Mouse (Mus musculus) liver, embryonic 14.5 days (tissue): ENCODE results near the gene Gm49380. TPM values are rescaled to one million over a fixed set of nuclear protein-coding genes. Genes with fewer than 3 reads are reported as not detected.

ENCODE experiments used
- ATAC-seq: fragments of 200-750 bp; cut with Nextera tagmentation; 2 replicates; pipeline ENCODE4 v1.8.0; 2017; ENCODE audit warnings: moderate number of reproducible peaks, mild to moderate bottlenecking, moderate library complexity; ENCODE audit not compliant: insufficient read depth
- DNase-seq, 3 experiments: peaks; one replicate each; pipeline ENCODE4 v3.0.0-alpha.2; 2012 to 2013; ENCODE audit warnings: low read depth in 3 of 3, low spot score in 3 of 3
- H3K27ac ChIP-seq: fragments of 300-500 bp; sonication (generic); 2 replicates; pipeline ENCODE4 v1.5.1; 2014; ENCODE audit warnings: moderate library complexity, mild to moderate bottlenecking, control low read depth, inconsistent platforms
- H3K27me3 ChIP-seq: fragments of 300-500 bp; sonication (generic); 2 replicates; pipeline ENCODE4 v1.6.1; 2014; ENCODE audit warnings: mild to moderate bottlenecking, low read length, moderate library complexity; ENCODE audit not compliant: control insufficient read depth, insufficient read depth
- H3K36me3 ChIP-seq: fragments of 300-500 bp; sonication (generic); replicated peaks from 2 replicates; pipeline ENCODE4 v1.6.1; 2014; ENCODE audit warnings: low read depth; ENCODE audit not compliant: control insufficient read depth, insufficient read depth
- H3K4me1 ChIP-seq, 2 experiments: fragments of 200-500 bp in 1 of 2; fragments of 300-500 bp in 1 of 2; sonication (generic) in 1 of 2; replicated peaks; 2 replicates each; pipeline ENCODE4 v1.6.1; 2012 to 2014; ENCODE audit warnings: antibody characterized with exemption in 1 of 2, inconsistent platforms in 1 of 2, low read length in 1 of 2; ENCODE audit not compliant: control insufficient read depth in 2 of 2, insufficient read depth in 2 of 2
- H3K4me2 ChIP-seq: fragments of 300-500 bp; sonication (generic); 2 replicates; pipeline ENCODE4 v1.6.1; 2014; ENCODE audit warnings: low read depth, mild to moderate bottlenecking, control low read depth, moderate library complexity
- H3K4me3 ChIP-seq, 2 experiments: fragments of 200-500 bp in 1 of 2; fragments of 300-500 bp in 1 of 2; sonication (generic) in 1 of 2; 2 replicates each; pipeline ENCODE4 v1.5.1; 2012 to 2014; ENCODE audit warnings: low read depth in 2 of 2, low read length in 2 of 2, mild to moderate bottlenecking in 2 of 2, control low read depth in 1 of 2, inconsistent platforms in 1 of 2, moderate library complexity in 1 of 2; ENCODE audit not compliant: insufficient read depth in 1 of 2
- H3K9ac ChIP-seq: fragments of 300-500 bp; sonication (generic); replicated peaks from 2 replicates; pipeline ENCODE4 v1.6.1; 2014; ENCODE audit warnings: mild to moderate bottlenecking, control low read depth, moderate library complexity
- H3K9me3 ChIP-seq: fragments of 300-500 bp; sonication (generic); 2 replicates; pipeline ENCODE4 v1.6.1; 2016; ENCODE audit warnings: low read length, mixed read lengths; ENCODE audit not compliant: control insufficient read depth
- CTCF ChIP-seq: IDR thresholded peaks from 2 replicates; pipeline ENCODE4 v1.5.1; 2016; ENCODE audit warnings: antibody characterized with exemption, low read depth, control low read depth
- EP300 ChIP-seq: IDR thresholded peaks from 2 replicates; pipeline ENCODE4 v1.6.1; 2016; ENCODE audit warnings: antibody characterized with exemption, low read depth
- WGBS: fragments of 180-500 bp; shearing (Covaris S2); extraction: QIAGEN DNeasy Blood & Tissue Kit; methylation state at CpG from one replicate; pipeline ENCODE4 v1.1.7; 2014; ENCODE audit not compliant: insufficient replicate concordance; 5-methylcytosine and 5-hydroxymethylcytosine counted together
- polyA plus RNA-seq, 2 experiments: library from polyadenylated mRNA; depleted of rRNA in 1 of 2; stranded (reverse) in 1 of 2; unstranded in 1 of 2; fragments of >200 nt; fragmentation: Nextera tagmentation in 1 of 2; extraction: Ambion mirVana in 1 of 2; gene quantifications; 2 replicates each; pipeline versions ENCODE4 v1.2.1 to v1.2.3; 2012 to 2014

Gene Gm49380
- polyA plus RNA-seq, 2 experiments, result 0.09 TPM; not detected in 1

GRCm38 (mm10) chr9:44125026-44125425 is 11.7 kb upstream of the Gm49380 start:
- no peak overlapping the region for H3K4me3 ChIP-seq
- H3K4me2 ChIP-seq, result no peak overlapping the region
- no peaks in the 10 kb centered on the region for H3K9me3 ChIP-seq
- no peak overlapping the region for H3K9ac ChIP-seq
- DNase-seq, result no peak
- no peaks in the 10 kb centered on the region for H3K36me3 ChIP-seq
- H3K4me1 ChIP-seq, result peaks cover 0 to 6% of the 10 kb centered on the region in 2 experiments; a peak in 1 of 4 replicates
- ATAC-seq, result no peak
- TF ChIP-seq EP300 (no peak), CTCF (no peak)
- H3K27ac ChIP-seq, result no peak overlapping the region
- 60% methylated on average over 5 of the region's 5 CpGs for WGBS
- H3K27me3 ChIP-seq, result peaks cover 11% of the 10 kb centered on the region

- no peak overlapping the region for H3K27ac ChIP-seq
- H3K27me3 ChIP-seq, result peaks cover 4% of the 10 kb centered on the region; the same call in 1 of the 2 replicates
- no peak for ATAC-seq
- TF ChIP-seq EP300 (no peak), CTCF (peak; percentile 72)
- 0 out of 4 replicates have a peak, but pooled peaks cover 0 to 3% of the 10 kb centered on the region in 2 experiments for H3K4me1 ChIP-seq
- no peaks in the 10 kb centered on the region for H3K36me3 ChIP-seq
- H3K9ac ChIP-seq, result no peak overlapping the region
- 52% methylated on average over 6 of the region's 6 CpGs for WGBS
- H3K4me3 ChIP-seq, result no peak overlapping the region
- no peak for DNase-seq
- no peaks in the 10 kb centered on the region for H3K9me3 ChIP-seq
- H3K4me2 ChIP-seq, result no peak overlapping the region
Observed at GRCm38 (mm10) chr9:44124317-44124716, 11.0 kb upstream of the Gm49380 start.

GRCm38 (mm10) chr9:44119948-44120465 is 6.7 kb upstream of the Gm49380 start:
- H3K9ac ChIP-seq, result no peak overlapping the region
- H3K27ac ChIP-seq, result no peak overlapping the region
- H3K4me2 ChIP-seq, result no peak overlapping the region
- H3K9me3 ChIP-seq, result no peaks in the 10 kb centered on the region
- no peaks in the 10 kb centered on the region; a peak in 1 of 4 replicates for H3K4me1 ChIP-seq
- H3K36me3 ChIP-seq, result no peaks in the 10 kb centered on the region
- no peaks in the 10 kb centered on the region for H3K27me3 ChIP-seq
- ATAC-seq (no peak), DNase-seq (no peak)
- WGBS, result 60% methylated on average over 8 of the region's 8 CpGs
- no peak overlapping the region for H3K4me3 ChIP-seq
- no peak for TF ChIP-seq CTCF
- TF ChIP-seq EP300, result no peak

- Histone ChIP-seq H3K9me3 (no peaks in the 10 kb centered on the region), H3K4me2 (no peak overlapping the region), H3K36me3 (no peaks in the 10 kb centered on the region), H3K4me3 (no peak overlapping the region), H3K9ac (no peak overlapping the region), H3K27ac (no peak overlapping the region), H3K27me3 (no peaks in the 10 kb centered on the region), H3K4me1 (peaks cover 2 to 4% of the 10 kb centered on the region in 2 experiments; a peak in 3 of 4 replicates)
- ATAC-seq (no peak), DNase-seq (peak in 1 of 3 experiments; percentile 37)
- WGBS, result 39% methylated on average over 5 of the region's 5 CpGs
- TF ChIP-seq EP300, result no peak
- TF ChIP-seq CTCF, result peak; percentile 89
Observed at GRCm38 (mm10) chr9:44119011-44119410, 5.7 kb upstream of the Gm49380 start.

- H3K9ac ChIP-seq, result no peak overlapping the region
- H3K9me3 ChIP-seq, result no peaks in the 10 kb centered on the region
- DNase-seq (no peak), ATAC-seq (no peak)
- no peak overlapping the region for H3K4me3 ChIP-seq
- WGBS, result 65% methylated on average over 4 of the region's 4 CpGs
- TF ChIP-seq CTCF (peak; percentile 39), EP300 (no peak)
- H3K36me3 ChIP-seq, result no peaks in the 10 kb centered on the region
- no peak overlapping the region for H3K27ac ChIP-seq
- peaks cover 2 to 7% of the 10 kb centered on the region in 2 experiments; a peak in 3 of 4 replicates for H3K4me1 ChIP-seq
- no peaks in the 10 kb centered on the region for H3K27me3 ChIP-seq
- no peak overlapping the region for H3K4me2 ChIP-seq
Observed at GRCm38 (mm10) chr9:44116182-44116581, 2.9 kb upstream of the Gm49380 start.
